Mouse (Mus musculus) CH12.LX (cell line): ENCODE measurements at regions not wholly inside any gene's neighbourhood (a gene's known extent, or its start where the extent isn't known, plus 50 kb on each side); places are given as distances from the start of the nearest gene placed in this dataset.

ENCODE experiments used
- DNase-seq: peaks from one replicate; pipeline ENCODE4 v3.0.0-alpha.2; 2013; ENCODE audit errors: extremely low read depth
- H3K27ac ChIP-seq: 2 replicates; pipeline ENCODE4 v1.5.1; 2012; ENCODE audit warnings: low read depth, mild to moderate bottlenecking, control low read depth, moderate library complexity; ENCODE audit not compliant: insufficient read depth
- H3K27me3 ChIP-seq: replicated peaks from 2 replicates; pipeline ENCODE3; 2012; ENCODE audit warnings: inconsistent platforms
- H3K36me3 ChIP-seq, 2 experiments: replicated peaks in 1 of 2; 2 replicates each; pipeline versions ENCODE3 to v1.6.1; 2012; ENCODE audit warnings: inconsistent platforms in 1 of 2, low read length in 1 of 2, mild to moderate bottlenecking in 1 of 2, mixed read lengths in 1 of 2, moderate library complexity in 1 of 2; ENCODE audit not compliant: control insufficient read depth in 1 of 2, insufficient read depth in 1 of 2
- H3K4me1 ChIP-seq, 2 experiments: 2 replicates each; pipeline ENCODE4 v1.6.1; 2012; ENCODE audit warnings: inconsistent platforms in 1 of 2, moderate library complexity in 1 of 2; ENCODE audit not compliant: insufficient read depth in 2 of 2, control insufficient read depth in 1 of 2
- H3K4me2 ChIP-seq: 2 replicates; pipeline ENCODE4 v1.6.1; 2012; ENCODE audit warnings: low read depth, mild to moderate bottlenecking, control low read depth; ENCODE audit not compliant: poor library complexity, insufficient read depth, severe bottlenecking
- H3K4me3 ChIP-seq, 3 experiments: fragments of 150-350 bp in 1 of 3; sonication (generic) in 1 of 3; replicated peaks in 1 of 3; 2 replicates each; pipeline versions ENCODE3 to v1.5.1; 2011 to 2012; ENCODE audit warnings: low read depth in 2 of 3, low read length in 2 of 3, mild to moderate bottlenecking in 2 of 3, moderate library complexity in 2 of 3, control low read depth in 1 of 3, improper control_type of control experiment in 1 of 3, inconsistent platforms in 1 of 3, mixed read lengths in 1 of 3; ENCODE audit not compliant: poor library complexity in 1 of 3
- H3K79me2 ChIP-seq: replicated peaks from 2 replicates; pipeline ENCODE4 v1.6.1; 2012; ENCODE audit warnings: mild to moderate bottlenecking, moderate library complexity; ENCODE audit not compliant: control insufficient read depth, poor library complexity, insufficient read depth, severe bottlenecking; ENCODE audit errors: extremely low read depth
- H3K9ac ChIP-seq: 2 replicates; pipeline ENCODE4 v1.6.1; 2012; ENCODE audit warnings: low read depth, mild to moderate bottlenecking, control low read depth, moderate library complexity; ENCODE audit not compliant: insufficient read depth
- H3K9me3 ChIP-seq: replicated peaks from 2 replicates; pipeline ENCODE3; 2012; ENCODE audit warnings: low read length, inconsistent platforms, mixed read lengths
- BHLHE40 ChIP-seq: IDR thresholded peaks from 2 replicates; pipeline ENCODE4 v1.6.1; 2011; ENCODE audit warnings: mild to moderate bottlenecking, low read depth, low read length, improper control_type of control experiment
- CHD1 ChIP-seq: IDR thresholded peaks from 2 replicates; pipeline ENCODE4 v1.6.1; 2012; ENCODE audit warnings: low read depth, low read length, improper control_type of control experiment, inconsistent platforms
- CHD2 ChIP-seq: IDR thresholded peaks from 2 replicates; pipeline ENCODE4 v1.6.1; 2011; ENCODE audit warnings: low read length, improper control_type of control experiment
- CTCF ChIP-seq, 2 experiments: IDR thresholded peaks in 1 of 2; conservative IDR thresholded peaks in 1 of 2; 2 replicates each; pipeline ENCODE4 v1.5.1; 2011 to 2012; ENCODE audit warnings: low read depth in 2 of 2, low read length in 2 of 2, improper control_type of control experiment in 1 of 2, inconsistent platforms in 1 of 2, mild to moderate bottlenecking in 1 of 2, moderate library complexity in 1 of 2
- E2F4 ChIP-seq: IDR thresholded peaks from 2 replicates; pipeline ENCODE4 v1.6.1; 2011; ENCODE audit warnings: low read depth, low read length, improper control_type of control experiment; ENCODE audit not compliant: insufficient replicate concordance
- ELF1 ChIP-seq: IDR thresholded peaks from 2 replicates; pipeline ENCODE4 v1.6.1; 2014; ENCODE audit warnings: low read depth, mild to moderate bottlenecking, inconsistent platforms, low read length, improper control_type of control experiment
- EP300 ChIP-seq: IDR thresholded peaks from 2 replicates; pipeline ENCODE4 v1.6.1; 2011; ENCODE audit warnings: low read length, improper control_type of control experiment
- ETS1 ChIP-seq: conservative IDR thresholded peaks from 2 replicates; pipeline ENCODE4 v1.6.1; 2012; ENCODE audit warnings: low read depth, mild to moderate bottlenecking, inconsistent platforms, low read length, improper control_type of control experiment, moderate library complexity
- GABPA ChIP-seq: IDR thresholded peaks from 2 replicates; pipeline ENCODE4 v1.6.1; 2012; ENCODE audit warnings: low read depth, low read length, improper control_type of control experiment, inconsistent platforms; ENCODE audit not compliant: insufficient replicate concordance
- HCFC1 ChIP-seq: IDR thresholded peaks from 2 replicates; pipeline ENCODE4 v1.6.1; 2012; ENCODE audit warnings: low read depth, mild to moderate bottlenecking, inconsistent platforms, low read length, improper control_type of control experiment
- IRF4 ChIP-seq: IDR thresholded peaks from 2 replicates; pipeline ENCODE4 v1.6.1; 2014; ENCODE audit warnings: low read depth, mild to moderate bottlenecking, inconsistent platforms, low read length, improper control_type of control experiment
- JUND ChIP-seq: conservative IDR thresholded peaks from 2 replicates; pipeline ENCODE4 v1.6.1; 2011; ENCODE audit warnings: low read depth, low read length, improper control_type of control experiment
- KAT2A ChIP-seq: IDR thresholded peaks from 2 replicates; pipeline ENCODE4 v1.6.1; 2012; ENCODE audit warnings: low read length, improper control_type of control experiment, inconsistent platforms; ENCODE audit not compliant: insufficient replicate concordance
- MAFK ChIP-seq: IDR thresholded peaks from 2 replicates; pipeline ENCODE4 v1.6.1; 2011; ENCODE audit warnings: low read length, improper control_type of control experiment; ENCODE audit not compliant: insufficient replicate concordance
- MAX ChIP-seq: IDR thresholded peaks from 2 replicates; pipeline ENCODE4 v1.6.1; 2011; ENCODE audit warnings: low read length, improper control_type of control experiment
- MEF2A ChIP-seq: IDR thresholded peaks from 2 replicates; pipeline ENCODE4 v1.6.1; 2014; ENCODE audit warnings: low read depth, mild to moderate bottlenecking, inconsistent platforms, low read length, improper control_type of control experiment, borderline replicate concordance
- MYC ChIP-seq: IDR thresholded peaks from 2 replicates; pipeline ENCODE4 v1.6.1; 2011; ENCODE audit warnings: low read depth, mild to moderate bottlenecking, improper control_type of control experiment, low read length
- NELFE ChIP-seq: IDR thresholded peaks from 2 replicates; pipeline ENCODE4 v1.6.1; 2011; ENCODE audit warnings: low read depth, low read length, improper control_type of control experiment
- NRF1 ChIP-seq: IDR thresholded peaks from 2 replicates; pipeline ENCODE4 v1.6.1; 2014; ENCODE audit warnings: low read depth, mild to moderate bottlenecking, inconsistent platforms, low read length, improper control_type of control experiment, moderate library complexity
- POLR2A ChIP-seq: IDR thresholded peaks from 2 replicates; pipeline ENCODE4 v1.6.1; 2011; ENCODE audit warnings: low read depth, mild to moderate bottlenecking, improper control_type of control experiment, low read length
- POLR2AphosphoS2 ChIP-seq: IDR thresholded peaks from 2 replicates; pipeline ENCODE4 v1.6.1; 2011; ENCODE audit warnings: low read depth, low read length, improper control_type of control experiment
- RAD21 ChIP-seq: IDR thresholded peaks from 2 replicates; pipeline ENCODE4 v1.6.1; 2011; ENCODE audit warnings: low read depth, mild to moderate bottlenecking, low read length, improper control_type of control experiment, moderate library complexity
- RCOR1 ChIP-seq: conservative IDR thresholded peaks from 2 replicates; pipeline ENCODE4 v1.6.1; 2012; ENCODE audit warnings: low read depth, mild to moderate bottlenecking, inconsistent platforms, low read length, improper control_type of control experiment
- SIN3A ChIP-seq: IDR thresholded peaks from 2 replicates; pipeline ENCODE4 v1.6.1; 2012; ENCODE audit warnings: low read length, improper control_type of control experiment, inconsistent platforms
- SMC3 ChIP-seq: IDR thresholded peaks from 2 replicates; pipeline ENCODE4 v1.6.1; 2011; ENCODE audit warnings: low read depth, low read length, improper control_type of control experiment
- TCF12 ChIP-seq: IDR thresholded peaks from 2 replicates; pipeline ENCODE4 v1.6.1; 2014; ENCODE audit warnings: low read depth, mild to moderate bottlenecking, inconsistent platforms, low read length, improper control_type of control experiment
- UBTF ChIP-seq: IDR thresholded peaks from 2 replicates; pipeline ENCODE4 v1.6.1; 2012; ENCODE audit warnings: low read depth, mild to moderate bottlenecking, inconsistent platforms, low read length, improper control_type of control experiment, moderate library complexity
- USF1 ChIP-seq: IDR thresholded peaks from 2 replicates; pipeline ENCODE4 v1.6.1; 2014; ENCODE audit warnings: low read depth, mild to moderate bottlenecking, inconsistent platforms, low read length, improper control_type of control experiment
- USF2 ChIP-seq: conservative IDR thresholded peaks from 2 replicates; pipeline ENCODE4 v1.6.1; 2011; ENCODE audit warnings: low read depth, low read length, improper control_type of control experiment
- ZNF384 ChIP-seq: IDR thresholded peaks from 2 replicates; pipeline ENCODE4 v1.6.1; 2012; ENCODE audit warnings: low read depth, low read length, improper control_type of control experiment, inconsistent platforms
- dilution Hi-C: fragments of 300-500 bp; cut with MboI; formaldehyde crosslinking; loops from 2 replicates; pipeline ENCODE4 v1.14.3; 2020; ENCODE audit warnings: low sequenced_read_pairs; ENCODE audit not compliant: extremely low pct_unique_long_range_greater_than_20kb, extremely low pct_ligation_motif_present
- in situ Hi-C: fragments of 300-500 bp; cut with MboI; formaldehyde crosslinking; loops from 3 replicates; pipeline ENCODE4 v1.14.3; 2019; ENCODE audit warnings: low sequenced_read_pairs, low pct_ligation_motif_present, low pct_unique_long_range_greater_than_20kb, mixed read lengths

- H3K27ac ChIP-seq, result peak overlapping the region; percentile 85
- peaks cover 29 to 39% of the 10 kb centered on the region in 2 experiments for H3K4me1 ChIP-seq
- peak; percentile 55 for DNase-seq
- no peaks in the 10 kb centered on the region for H3K79me2 ChIP-seq
- in situ Hi-C loops (no loop called here), dilution Hi-C loops (no loop called here)
- TF ChIP-seq SIN3A, result no peak; the same call in none of the 2 replicates
- TF ChIP-seq UBTF, result no peak
- peak; percentile 58 for TF ChIP-seq ETS1
- TF ChIP-seq MEF2A, result peak; percentile 35; the same call in 1 of the 2 replicates
- TF ChIP-seq BHLHE40, result peak; percentile 72
- peak; percentile 66; the same call in 1 of the 2 replicates for TF ChIP-seq MAX
- 0 out of 2 replicates have a peak, but pooled peaks have one; percentile 30 for TF ChIP-seq CHD2
- peak; percentile 54; the same call in 1 of the 2 replicates for TF ChIP-seq TCF12
- peak; percentile 66 for TF ChIP-seq IRF4
- TF ChIP-seq EP300, result peak; percentile 70
- no peak for TF ChIP-seq E2F4
- no peak; the same call in 1 of the 2 replicates for TF ChIP-seq JUND
- 0 out of 2 replicates have a peak, but pooled peaks have one; percentile 53 for TF ChIP-seq MYC
- H3K9ac ChIP-seq, result no peak overlapping the region; the same call in 1 of the 2 replicates
- no peak overlapping the region for H3K4me3 ChIP-seq
- H3K4me2 ChIP-seq, result peak overlapping the region; percentile 47
- H3K36me3 ChIP-seq, result no peaks in the 10 kb centered on the region
- no peaks in the 10 kb centered on the region for H3K27me3 ChIP-seq
- no peaks in the 10 kb centered on the region for H3K9me3 ChIP-seq
These were observed 319.7 kb downstream of the Bcor start for GRCm38 (mm10) chrX:11840319-11841035.

- dilution Hi-C loops, result no loop called here
- peak; percentile 84 for DNase-seq
- H3K79me2 ChIP-seq, result no peaks in the 10 kb centered on the region
- no peak overlapping the region for H3K9ac ChIP-seq
- no peaks in the 10 kb centered on the region for H3K9me3 ChIP-seq
- in situ Hi-C loops, result no loop called here
- peak overlapping the region; percentile 84 for H3K27ac ChIP-seq
- H3K4me2 ChIP-seq, result no peak overlapping the region
- no peaks in the 10 kb centered on the region for H3K27me3 ChIP-seq
- H3K4me1 ChIP-seq, result peaks cover 20 to 29% of the 10 kb centered on the region in 2 experiments
- H3K36me3 ChIP-seq, result no peaks in the 10 kb centered on the region
- H3K4me3 ChIP-seq, result no peak overlapping the region
- TF ChIP-seq CHD1, result no peak
- TF ChIP-seq RCOR1, result peak; percentile 70; the same call in 1 of the 2 replicates
- no peak for TF ChIP-seq POLR2AphosphoS2
- TF ChIP-seq BHLHE40, result peak; percentile 94
- peak; percentile 79 for TF ChIP-seq IRF4
- TF ChIP-seq CTCF (conservative IDR thresholded peaks at IDR 0.05 in 1 of 2, IDR thresholded peaks at IDR 0.05 in 1 of 2; ENCODE audit: low read depth in 2 of 2, low read length in 2 of 2), result no peak
- no peak for TF ChIP-seq USF2
- no peak for TF ChIP-seq USF1
- TF ChIP-seq NELFE, result no peak
- TF ChIP-seq SIN3A, result peak; percentile 90
- TF ChIP-seq UBTF, result no peak
- no peak; the same call in 1 of the 2 replicates for TF ChIP-seq RAD21
- TF ChIP-seq GABPA, result no peak
- peak; percentile 58 for TF ChIP-seq MAFK
- TF ChIP-seq ETS1, result peak; percentile 99
- TF ChIP-seq KAT2A, result 0 out of 2 replicates have a peak, but pooled peaks have one; percentile 32
- TF ChIP-seq E2F4, result no peak
- TF ChIP-seq MEF2A, result peak; percentile 98
- no peak for TF ChIP-seq POLR2A
- peak; percentile 27 for TF ChIP-seq SMC3
- TF ChIP-seq HCFC1, result peak; percentile 36; the same call in 1 of the 2 replicates
- TF ChIP-seq NRF1, result peak; percentile 18; the same call in 1 of the 2 replicates
- TF ChIP-seq ZNF384, result no peak; the same call in 1 of the 2 replicates
- TF ChIP-seq MYC, result peak; percentile 63; the same call in 1 of the 2 replicates
- peak; percentile 37; the same call in 1 of the 2 replicates for TF ChIP-seq ELF1
These were observed 314.6 kb downstream of the Bcor start for GRCm38 (mm10) chrX:11845566-11845965.
